Mouse (Mus musculus): ENCODE data around the gene Mafb. TPM values are rescaled to one million over a fixed set of nuclear protein-coding genes. Genes with fewer than 3 reads are reported as not detected.

Mafb gene
- polyA plus RNA-seq, 2 experiments from 2014 or later = 0.18 TPM; not detected in 1

DNA sequence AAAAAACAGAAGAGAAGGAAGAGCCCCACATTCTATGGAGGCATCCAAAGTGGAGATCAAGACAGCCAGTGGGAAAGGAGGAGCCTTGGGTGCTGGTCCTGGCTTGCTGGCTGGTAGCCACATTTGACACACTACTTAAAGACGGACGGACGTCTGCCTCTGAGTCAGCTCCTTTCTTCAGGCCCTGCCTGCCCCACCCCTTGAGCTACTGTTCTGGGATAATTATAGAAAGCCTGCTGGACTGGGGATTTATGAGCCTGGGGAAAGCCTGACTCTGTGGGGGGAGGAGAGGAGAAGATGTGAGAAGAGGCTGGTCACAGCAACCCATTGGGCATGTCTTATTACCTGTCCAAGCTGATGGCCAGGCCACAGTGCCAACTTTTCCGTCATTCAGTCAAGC lies 45.0 kb downstream of the Mafb start:
- ATAC-seq = no peak

GRCm38 (mm10) chr2:160318255-160318654 lies 48.6 kb downstream of the Mafb start:
- ATAC-seq = no peak

Other genes starting within 250 kb of the Mafb start
- gene Gm826, start 32.9 kb downstream of the Mafb start, polyA plus RNA-seq (2017; shearing (Covaris generic)) = not detected

Data from CD4-positive, CD25-positive, alpha-beta regulatory T cell, adult 4 months (primary cell).